Mouse (Mus musculus): Measurements from ENCODE around the gene Irx6. TPM values are rescaled to one million over a fixed set of nuclear protein-coding genes. Genes with fewer than 3 reads are reported as not detected.

Irx6 gene
- polyA plus RNA-seq, 1 experiment from 2014 or later, result 0.69 TPM

Other genes starting within 250 kb of the Irx6 start
- gene Mmp2, start 153.0 kb downstream of the Irx6 start, polyA plus RNA-seq (2014; fragmentation: Nextera tagmentation; extraction: Ambion mirVana), result 73.7 and 80.9 TPM in 2 replicates
- gene Lpcat2, start 181.1 kb downstream of the Irx6 start, polyA plus RNA-seq (2014; fragmentation: Nextera tagmentation; extraction: Ambion mirVana), result 3.8 and 5.8 TPM in 2 replicates
- gene Capns2, start 227.1 kb downstream of the Irx6 start, polyA plus RNA-seq (2014; fragmentation: Nextera tagmentation; extraction: Ambion mirVana), result 0.25 TPM in 1 of 2 replicates, not detected in the other

Data from hindbrain, embryonic 11.5 days (tissue).